Mouse (Mus musculus) ZHBTc4 (cell line): ENCODE measurements around the gene Nub1.

Experiments
- DNase-seq: peaks from one replicate; pipeline ENCODE4 v3.0.0-alpha.2; 2011; ENCODE audit warnings: low read depth, low spot score

The Nub1 gene

DNA sequence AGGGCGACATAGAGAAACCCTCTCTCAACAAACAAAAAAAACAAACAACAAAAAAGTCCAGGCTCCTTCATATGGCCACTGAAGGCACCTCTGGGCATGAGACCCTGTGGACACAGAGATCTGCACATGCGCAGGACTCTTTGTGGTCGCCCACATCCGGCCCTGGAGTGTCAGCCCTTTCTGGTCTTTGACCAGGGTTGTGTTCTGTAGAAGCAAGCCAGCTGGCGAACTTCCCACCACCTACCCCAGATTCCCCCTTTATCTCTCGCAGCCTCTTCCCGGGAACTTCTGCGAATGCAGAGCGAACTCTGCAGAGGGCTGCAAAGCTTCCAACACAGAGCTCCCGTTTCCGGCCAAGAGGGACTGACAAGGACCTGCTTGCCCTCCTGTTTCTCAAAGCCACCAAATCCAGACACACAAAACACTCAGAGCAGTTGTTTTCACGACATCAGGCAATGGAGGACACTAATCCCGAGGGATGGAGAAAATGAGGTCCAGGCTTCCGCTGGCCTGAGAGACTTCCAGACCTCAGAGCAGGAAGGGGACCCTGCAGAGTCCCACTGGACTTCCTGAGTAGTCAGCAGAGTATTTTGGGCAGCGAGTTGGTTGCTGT, 53.9 kb downstream of the Nub1 start:
- DNase-seq, result no peak

DNA sequence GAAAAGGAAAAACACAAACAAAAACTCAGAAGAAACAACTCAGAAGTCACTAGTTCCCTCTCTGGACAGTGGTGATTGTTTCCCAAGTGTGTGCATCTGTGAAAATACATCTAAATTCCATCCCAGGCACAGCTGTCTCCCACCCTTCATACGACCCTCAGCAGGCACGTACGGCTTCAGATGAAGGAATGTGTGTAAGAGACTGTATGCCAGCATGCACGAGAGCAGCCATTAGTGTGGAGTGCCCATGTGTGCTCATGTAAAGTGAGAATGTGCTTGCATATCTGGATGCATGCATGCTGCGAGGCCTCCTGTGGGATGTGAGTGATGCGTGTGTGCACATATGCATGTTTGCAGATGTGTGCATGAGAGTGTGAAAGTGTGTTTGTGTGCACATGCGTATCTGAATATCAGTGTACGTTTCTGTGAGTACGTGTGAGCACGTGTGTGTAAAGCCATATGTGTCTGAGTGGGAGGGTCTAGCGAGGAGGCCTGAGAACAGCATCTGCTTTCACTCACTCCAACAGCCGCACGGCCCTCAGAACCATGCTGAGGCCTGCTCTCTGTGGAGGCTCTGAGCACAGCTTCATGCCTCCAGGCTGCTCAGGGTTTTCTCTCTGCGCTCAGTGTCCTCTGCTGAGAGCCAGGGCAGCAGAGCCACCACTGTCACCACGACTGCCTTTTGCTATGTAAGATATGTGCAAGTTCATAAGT, 56.0 kb downstream of the Nub1 start:
- no peak for DNase-seq

- DNase-seq, result no peak
These were observed 58.6 kb downstream of the Nub1 start for GRCm38 (mm10) chr5:24743956-24744355.

DNA sequence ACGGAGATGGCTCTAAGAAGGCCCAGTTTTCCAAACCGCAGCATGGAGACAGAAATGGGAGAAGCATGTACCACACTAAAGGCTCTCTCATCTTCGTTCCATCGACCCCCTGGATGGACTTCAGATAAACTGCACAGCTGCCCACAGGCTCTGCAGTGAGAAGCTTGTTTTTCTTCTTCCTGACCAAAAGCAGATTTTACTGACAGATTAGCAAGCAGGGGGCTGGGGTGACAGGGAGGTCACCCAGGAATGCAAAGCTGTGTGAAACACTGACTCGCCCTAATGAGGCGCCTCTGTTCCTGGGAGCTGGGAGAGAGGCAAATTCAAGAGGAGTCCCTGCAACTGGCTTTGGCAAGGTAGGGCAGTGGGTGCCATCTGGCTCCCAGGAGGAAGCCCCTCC, 62.2 kb downstream of the Nub1 start:
- DNase-seq, result no peak

GRCm38 (mm10) chr5:24749731-24750130, 64.4 kb downstream of the Nub1 start:
- DNase-seq, result peak; percentile 23

- DNase-seq, result peak; percentile 96
These were observed 65.3 kb downstream of the Nub1 start for GRCm38 (mm10) chr5:24750321-24751304.

- DNase-seq, result peak; percentile 97
These were observed 66.2 kb downstream of the Nub1 start for GRCm38 (mm10) chr5:24751305-24752174.

GRCm38 (mm10) chr5:24752175-24752498, 66.8 kb downstream of the Nub1 start:
- DNase-seq, result no peak

DNA sequence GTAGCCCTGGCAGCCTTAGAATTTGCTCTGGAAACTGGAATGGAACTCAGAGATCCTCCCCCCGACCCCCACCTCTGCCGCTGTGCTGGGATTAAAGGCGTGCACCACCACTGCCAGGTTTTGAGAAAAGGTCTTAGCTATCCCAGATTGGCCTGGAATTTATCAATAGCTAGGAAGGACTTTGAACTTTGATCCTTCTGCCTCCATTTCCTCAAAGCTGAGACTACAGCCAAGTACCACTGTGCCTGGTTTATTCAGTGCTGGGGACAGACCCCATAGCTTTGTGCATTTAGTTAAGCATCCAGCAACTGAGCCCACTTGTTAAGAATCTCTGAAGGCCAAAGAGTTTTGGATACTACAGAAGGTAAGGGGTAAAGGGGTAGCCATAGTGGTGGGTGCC, 71.6 kb downstream of the Nub1 start:
- DNase-seq, result no peak

GRCm38 (mm10) chr5:24757816-24758215, 72.5 kb downstream of the Nub1 start, which contains the start of gene Crygn:
TSS of gene Crygn (minus strand) at chr5:24758008.
- peak; percentile 52 for DNase-seq
